Mouse (Mus musculus): ENCODE measurements around the gene Hdhd5.

DNA sequence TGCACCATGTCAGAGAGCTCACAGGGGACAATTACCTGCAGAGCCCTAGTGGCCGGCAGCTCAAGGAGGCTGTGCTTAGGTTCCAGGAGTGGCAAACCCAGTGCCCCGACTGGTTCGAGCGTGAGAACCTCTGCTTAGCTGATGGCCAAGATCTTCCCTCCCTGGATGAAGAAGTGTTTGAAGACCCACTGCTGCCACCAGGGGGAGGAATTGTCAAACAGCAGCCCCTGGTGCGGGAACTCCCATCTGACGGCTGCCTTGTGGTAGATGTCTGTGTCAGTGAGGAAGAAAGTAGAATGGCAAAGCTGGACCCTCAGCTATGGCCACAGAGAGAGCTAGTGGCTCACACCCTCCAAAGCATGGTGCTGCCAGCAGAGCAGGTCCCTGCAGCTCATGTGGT is 49.6 kb downstream of the Hdhd5 start:
- TF ChIP-seq CTCF (IDR thresholded peaks at IDR 0.05; ENCODE audit: low read depth, low read length) (no peak), POLR2A (IDR thresholded peaks at IDR 0.05; ENCODE audit: borderline replicate concordance, low read depth, low read length) (no peak)
